Mouse (Mus musculus): ENCODE measurements around the gene Gm6793. TPM values are rescaled to one million over a fixed set of nuclear protein-coding genes. Genes with fewer than 3 reads are reported as not detected.
A peak's percentile ranks its signal among the peaks of the same experiment; 100 is the strongest.

The Gm6793 gene
- 0.76 TPM for polyA plus RNA-seq (2021)

- no peak for TF ChIP-seq CTCF (IDR thresholded peaks at IDR 0.05)
- in situ Hi-C loops (cut with MboI; ENCODE audit: low pct_unique_long_range_greater_than_20kb) = no loop called here
- DNase-seq (ENCODE audit: low read depth, low spot score) (no peak), ATAC-seq (no peak)
- ChIA-PET CTCF (no interaction called here), POLR2A (no interaction called here)
- no peaks in the 10 kb centered on the region for H3K27me3 ChIP-seq
Observed at GRCm38 (mm10) chr8:112014936-112015335, at the start of gene Gm6793. Gene Gm6793 (minus strand): TSS chr8:112015036.

GRCm38 (mm10) chr8:112061372-112061771 lies 46.5 kb upstream of the Gm6793 start:
- ATAC-seq (peak; percentile 67), DNase-seq (ENCODE audit: low read depth, low spot score) (no peak)
- POLR2A ChIA-PET = no interaction called here
- peaks cover 13% of the 10 kb centered on the region for H3K27me3 ChIP-seq
- in situ Hi-C loops (cut with MboI; ENCODE audit: low pct_unique_long_range_greater_than_20kb) = loop anchor here (5.0 kb wide), 2 partner anchors 916 to 1571 kb away; no protein-coding TSS in a partner anchor
- CTCF ChIA-PET = interaction anchor here (1.3 to 1.7 kb wide), 3 partner anchors 10 to 28 kb away, joined by 3 to 5 read pairs (median 3); no protein-coding TSS in a partner anchor
- peak; percentile 72 for TF ChIP-seq CTCF (IDR thresholded peaks at IDR 0.05)

- CTCF ChIA-PET = interaction anchor here (0.8 kb wide), 1 partner anchor 9 kb away, joined by 3 read pairs; no protein-coding TSS in a partner anchor
- POLR2A ChIA-PET = no interaction called here
- in situ Hi-C loops (cut with MboI; ENCODE audit: low pct_unique_long_range_greater_than_20kb) = no loop called here
Observed at GRCm38 (mm10) chr8:112054456-112054855, 39.6 kb upstream of the Gm6793 start.

GRCm38 (mm10) chr8:112051537-112051936 lies 36.7 kb upstream of the Gm6793 start:
- TF ChIP-seq CTCF (IDR thresholded peaks at IDR 0.05) = no peak
- ChIA-PET CTCF (no interaction called here), POLR2A (no interaction called here)
- H3K27me3 ChIP-seq = peaks cover 43% of the 10 kb centered on the region
- DNase-seq (ENCODE audit: low read depth, low spot score) (no peak), ATAC-seq (no peak)
- in situ Hi-C loops (cut with MboI; ENCODE audit: low pct_unique_long_range_greater_than_20kb) = no loop called here

More at GRCm38 (mm10) chr8:112054456-112054855, 39.6 kb upstream of the Gm6793 start:
- DNase-seq (ENCODE audit: low read depth, low spot score) (no peak), ATAC-seq (no peak)
- no peak for TF ChIP-seq CTCF (IDR thresholded peaks at IDR 0.05)
- H3K27me3 ChIP-seq = peaks cover 36% of the 10 kb centered on the region

GRCm38 (mm10) chr8:112049984-112050383 lies 35.1 kb upstream of the Gm6793 start:
- ATAC-seq = no peak
- CTCF ChIA-PET = no interaction called here
- peaks cover 33% of the 10 kb centered on the region for H3K27me3 ChIP-seq
- in situ Hi-C loops (cut with MboI; ENCODE audit: low pct_unique_long_range_greater_than_20kb) = loop anchor here (25.0 kb wide), 1 partner anchor 1937 kb away; no protein-coding TSS in a partner anchor
- POLR2A ChIA-PET = no interaction called here
- peak; percentile 42 for TF ChIP-seq CTCF (IDR thresholded peaks at IDR 0.05)
- no peak for DNase-seq (ENCODE audit: low read depth, low spot score)

GRCm38 (mm10) chr8:112048293-112048692 lies 33.5 kb upstream of the Gm6793 start:
- DNase-seq (ENCODE audit: low read depth, low spot score) = no peak
- no peak for TF ChIP-seq CTCF (IDR thresholded peaks at IDR 0.05)
- ChIA-PET CTCF (no interaction called here), POLR2A (no interaction called here)
- H3K27me3 ChIP-seq = peaks cover 33% of the 10 kb centered on the region
- in situ Hi-C loops (cut with MboI; ENCODE audit: low pct_unique_long_range_greater_than_20kb) = loop anchor here (25.0 kb wide), 1 partner anchor 1939 kb away; no protein-coding TSS in a partner anchor
- no peak for ATAC-seq

- POLR2A ChIA-PET = no interaction called here
- peak; percentile 90 for ATAC-seq
- DNase-seq (ENCODE audit: low read depth, low spot score) = peak; percentile 12
- in situ Hi-C loops (cut with MboI; ENCODE audit: low pct_unique_long_range_greater_than_20kb) = loop anchor here (25.0 kb wide), 1 partner anchor 1941 kb away; no protein-coding TSS in a partner anchor
- peak; percentile 82 for TF ChIP-seq CTCF (IDR thresholded peaks at IDR 0.05)
- CTCF ChIA-PET = interaction anchor here (0.8 to 1.6 kb wide), 10 partner anchors 9 to 930 kb away, joined by 3 to 5 read pairs (median 3); no protein-coding TSS in a partner anchor
- peaks cover 22% of the 10 kb centered on the region for H3K27me3 ChIP-seq
Observed at GRCm38 (mm10) chr8:112045896-112046295, 31.1 kb upstream of the Gm6793 start.

GRCm38 (mm10) chr8:112045182-112045581 lies 30.3 kb upstream of the Gm6793 start:
- POLR2A ChIA-PET = no interaction called here
- CTCF ChIA-PET = interaction anchor here (0.8 to 1.6 kb wide), 7 partner anchors 9 to 931 kb away, joined by 3 to 5 read pairs (median 3); no protein-coding TSS in a partner anchor
- ATAC-seq (no peak), DNase-seq (ENCODE audit: low read depth, low spot score) (no peak)
- in situ Hi-C loops (cut with MboI; ENCODE audit: low pct_unique_long_range_greater_than_20kb) = loop anchor here (25.0 kb wide), 1 partner anchor 1942 kb away; no protein-coding TSS in a partner anchor
- H3K27me3 ChIP-seq = peaks cover 17% of the 10 kb centered on the region
- TF ChIP-seq CTCF (IDR thresholded peaks at IDR 0.05) = peak; percentile 40

- H3K27me3 ChIP-seq = peaks cover 6% of the 10 kb centered on the region
- no peak for TF ChIP-seq CTCF (IDR thresholded peaks at IDR 0.05)
- CTCF ChIA-PET = no interaction called here
- POLR2A ChIA-PET = no interaction called here
- in situ Hi-C loops (cut with MboI; ENCODE audit: low pct_unique_long_range_greater_than_20kb) = loop anchor here (25.0 kb wide), 1 partner anchor 1950 kb away; no protein-coding TSS in a partner anchor
- DNase-seq (ENCODE audit: low read depth, low spot score) (no peak), ATAC-seq (no peak)
Observed at GRCm38 (mm10) chr8:112037521-112037920, 22.7 kb upstream of the Gm6793 start.

GRCm38 (mm10) chr8:112034603-112035002 lies 19.8 kb upstream of the Gm6793 start:
- ChIA-PET CTCF (interaction anchor here (0.8 to 1.2 kb wide), 5 partner anchors 11 to 1937 kb away, joined by 3 to 4 read pairs (median 3); no protein-coding TSS in a partner anchor), POLR2A (no interaction called here)
- H3K27me3 ChIP-seq = peaks cover 6% of the 10 kb centered on the region
- no peak for DNase-seq (ENCODE audit: low read depth, low spot score)
- ATAC-seq = peak; percentile 56
- peak; percentile 79 for TF ChIP-seq CTCF (IDR thresholded peaks at IDR 0.05)
- in situ Hi-C loops (cut with MboI; ENCODE audit: low pct_unique_long_range_greater_than_20kb) = loop anchor here (25.0 kb wide), 1 partner anchor 1953 kb away; no protein-coding TSS in a partner anchor

GRCm38 (mm10) chr8:112033071-112033470 lies 18.2 kb upstream of the Gm6793 start:
- DNase-seq (ENCODE audit: low read depth, low spot score) (no peak), ATAC-seq (no peak)
- CTCF ChIA-PET = interaction anchor here (1.1 kb wide), 1 partner anchor 13 kb away, joined by 4 read pairs; no protein-coding TSS in a partner anchor
- POLR2A ChIA-PET = interaction anchor here (0.6 kb wide), 1 partner anchor 421 kb away, joined by 5 read pairs; no protein-coding TSS in a partner anchor
- in situ Hi-C loops (cut with MboI; ENCODE audit: low pct_unique_long_range_greater_than_20kb) = loop anchor here (25.0 kb wide), 1 partner anchor 1954 kb away; no protein-coding TSS in a partner anchor
- no peak for TF ChIP-seq CTCF (IDR thresholded peaks at IDR 0.05)
- H3K27me3 ChIP-seq = peaks cover 6% of the 10 kb centered on the region

All from Patski (cell line).